Mouse (Mus musculus): ENCODE results near the gene 4930522L14Rik.
"Not testable (repeated sequence)": the region's sequence is repeated elsewhere in the genome, so short reads cannot be mapped to it uniquely, and the experiment has no call there.

4930522L14Rik gene

GRCm38 (mm10) chr5:109751391-109752071 lies at the start of gene 4930522L14Rik:
TSS of gene 4930522L14Rik (minus strand) at chr5:109751886.
- peak; percentile 67 for DNase-seq (ENCODE audit: low spot score)

- DNase-seq (ENCODE audit: low spot score): not testable (repeated sequence)
Measured at GRCm38 (mm10) chr5:109801466-109801865, 49.8 kb upstream of the 4930522L14Rik start.

GRCm38 (mm10) chr5:109799948-109800347 lies 48.3 kb upstream of the 4930522L14Rik start:
- not testable (repeated sequence) for DNase-seq (ENCODE audit: low spot score)

GRCm38 (mm10) chr5:109797017-109797416 lies 45.3 kb upstream of the 4930522L14Rik start:
- not testable (repeated sequence) for DNase-seq (ENCODE audit: low spot score)

- DNase-seq (ENCODE audit: low spot score): peak; percentile 41
Measured at GRCm38 (mm10) chr5:109795967-109796652, 44.4 kb upstream of the 4930522L14Rik start.

- not testable (repeated sequence) for DNase-seq (ENCODE audit: low spot score)
Measured at GRCm38 (mm10) chr5:109752073-109752780, 541 bp upstream of the 4930522L14Rik start.

GRCm38 (mm10) chr5:109745081-109745480 lies 6.6 kb downstream of the 4930522L14Rik start:
- DNase-seq (ENCODE audit: low spot score): not testable (repeated sequence)

- DNase-seq (ENCODE audit: low spot score): not testable (repeated sequence)
Measured at GRCm38 (mm10) chr5:109717341-109717740, 34.3 kb downstream of the 4930522L14Rik start.

GRCm38 (mm10) chr5:109691205-109691965 lies 60.3 kb downstream of the 4930522L14Rik start:
- not testable (repeated sequence) for DNase-seq (ENCODE audit: low spot score)

- DNase-seq (ENCODE audit: low spot score): peak; percentile 81
Measured at GRCm38 (mm10) chr5:109690537-109691201, 61.0 kb downstream of the 4930522L14Rik start, which contains the start of gene 5430403G16Rik. TSS of gene 5430403G16Rik (minus strand) at chr5:109691041.
